Mouse (Mus musculus): ENCODE results near the gene Grap2. TPM values are rescaled to one million over a fixed set of nuclear protein-coding genes. Genes with fewer than 3 reads are reported as not detected.

Grap2 gene
- polyA plus RNA-seq, 1 experiment from 2014 or later, result 19.1 TPM

DNA sequence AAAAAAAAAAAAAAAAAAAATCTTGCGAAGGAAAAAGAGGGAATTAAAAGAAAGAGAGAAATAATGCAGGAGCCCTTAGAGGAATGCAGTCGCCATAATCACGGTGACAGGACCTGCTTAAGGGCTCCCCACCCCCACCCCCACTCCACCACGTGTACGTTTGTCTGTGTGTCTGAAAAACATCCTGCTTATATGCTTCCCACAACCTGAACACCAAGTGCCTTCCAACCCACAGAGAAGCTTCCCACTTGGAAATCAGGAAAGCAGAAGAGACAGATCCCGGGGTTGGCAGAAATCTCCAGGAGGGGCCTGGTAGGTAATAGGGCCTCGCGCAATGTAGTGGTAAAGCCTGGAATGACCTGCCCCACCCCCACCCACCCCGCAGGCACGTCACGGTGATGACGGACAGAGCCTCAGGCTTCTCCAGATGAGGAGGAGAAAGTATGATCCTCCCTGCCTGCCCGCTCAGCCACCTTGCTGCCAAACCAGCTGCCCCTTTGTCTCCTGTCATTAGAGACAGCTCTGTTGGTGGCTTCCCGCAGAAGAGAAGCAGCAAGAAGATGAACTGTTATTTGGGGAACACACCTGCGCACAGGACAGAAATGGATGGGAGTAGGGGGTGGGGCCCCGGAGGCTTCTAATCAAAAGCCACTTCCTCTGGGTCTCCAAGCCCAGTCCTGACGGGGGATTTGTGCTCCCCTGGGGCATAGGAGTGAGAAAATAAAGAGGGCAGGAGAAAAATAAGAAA is 43.4 kb downstream of the Grap2 start:
- WGBS, result 6% methylated on average over 17 of the region's 17 CpGs
- DNase-seq (ENCODE audit: low spot score) (no peak), ATAC-seq (replicated peaks; ENCODE audit: low FRiP score) (no peak)
- Histone ChIP-seq H3K27me3 (replicated peaks; ENCODE audit: control insufficient read depth, insufficient read depth, low read length) (peaks cover 9% of the 10 kb centered on the region; the same call in 1 of the 2 replicates), H3K4me3 (ENCODE audit: low read depth, low read length) (no peak overlapping the region), H3K36me3 (ENCODE audit: control insufficient read depth, insufficient read depth, low read length) (no peaks in the 10 kb centered on the region), H3K4me1 (replicated peaks; ENCODE audit: control insufficient read depth, insufficient read depth, low read length) (peaks cover 15% of the 10 kb centered on the region), H3K9me3 (ENCODE audit: control insufficient read depth, low read length) (no peaks in the 10 kb centered on the region), H3K4me2 (peak overlapping the region; percentile 34), H3K9ac (ENCODE audit: low read depth, low read length) (no peak overlapping the region), H3K27ac (ENCODE audit: low read depth, low read length) (no peak overlapping the region)

DNA sequence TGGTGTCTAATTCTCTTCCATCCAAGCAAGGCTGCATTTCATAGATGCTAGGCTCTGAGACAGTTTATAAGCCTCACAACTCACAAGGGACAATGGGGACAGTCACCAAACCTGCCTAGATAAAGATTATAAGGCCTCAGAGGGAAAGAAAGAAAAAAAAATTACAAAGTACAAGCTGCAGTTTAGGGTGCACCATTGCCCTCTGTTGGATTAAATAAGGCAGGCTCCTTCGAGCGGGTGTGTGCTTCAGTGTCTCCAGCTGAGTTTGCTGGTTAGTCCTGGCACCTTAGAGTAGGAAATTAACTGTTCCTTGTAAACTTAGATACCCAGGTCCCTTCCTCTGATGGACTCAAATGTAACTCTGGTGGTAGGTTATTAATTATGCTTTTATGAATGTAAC is 45.4 kb downstream of the Grap2 start:
- peaks cover 34% of the 10 kb centered on the region for H3K4me1 ChIP-seq (replicated peaks; ENCODE audit: control insufficient read depth, insufficient read depth, low read length)
- ATAC-seq (replicated peaks; ENCODE audit: low FRiP score) (no peak), DNase-seq (ENCODE audit: low spot score) (no peak)
- no peak overlapping the region for H3K4me3 ChIP-seq (ENCODE audit: low read depth, low read length)
- H3K27me3 ChIP-seq (replicated peaks; ENCODE audit: control insufficient read depth, insufficient read depth, low read length), result peaks cover 9% of the 10 kb centered on the region; the same call in 1 of the 2 replicates
- H3K9ac ChIP-seq (ENCODE audit: low read depth, low read length), result no peak overlapping the region
- H3K9me3 ChIP-seq (ENCODE audit: control insufficient read depth, low read length), result no peaks in the 10 kb centered on the region
- WGBS, result 47% methylated on average over 2 of the region's 2 CpGs
- H3K4me2 ChIP-seq, result no peak overlapping the region
- no peaks in the 10 kb centered on the region for H3K36me3 ChIP-seq (ENCODE audit: control insufficient read depth, insufficient read depth, low read length)
- no peak overlapping the region for H3K27ac ChIP-seq (ENCODE audit: low read depth, low read length)

DNA sequence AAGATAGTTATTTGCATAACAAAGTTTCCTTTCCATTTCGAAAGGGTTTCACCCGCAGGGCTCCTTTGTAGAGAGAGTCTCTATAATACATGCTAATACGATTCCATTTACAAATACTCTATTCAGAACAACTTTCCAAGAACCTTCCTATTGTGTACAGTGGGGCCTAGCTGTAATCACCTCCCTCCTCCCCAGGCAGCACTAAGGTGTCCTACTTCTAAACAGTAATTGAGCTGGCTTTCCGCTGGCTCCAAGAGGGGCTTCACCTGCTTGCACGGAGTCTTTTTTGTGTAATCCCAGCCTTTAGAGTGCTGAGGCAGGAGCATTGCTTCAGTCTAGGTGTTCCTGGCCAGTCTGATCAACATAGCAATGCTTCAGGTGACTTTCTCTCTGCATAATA is 46.8 kb downstream of the Grap2 start:
- WGBS, result 85% methylated on average over 5 of the region's 5 CpGs
- peaks cover 7% of the 10 kb centered on the region; the same call in 1 of the 2 replicates for H3K27me3 ChIP-seq (replicated peaks; ENCODE audit: control insufficient read depth, insufficient read depth, low read length)
- peaks cover 39% of the 10 kb centered on the region for H3K4me1 ChIP-seq (replicated peaks; ENCODE audit: control insufficient read depth, insufficient read depth, low read length)
- H3K27ac ChIP-seq (ENCODE audit: low read depth, low read length), result no peak overlapping the region
- no peak overlapping the region for H3K4me2 ChIP-seq
- no peak overlapping the region for H3K9ac ChIP-seq (ENCODE audit: low read depth, low read length)
- no peaks in the 10 kb centered on the region for H3K9me3 ChIP-seq (ENCODE audit: control insufficient read depth, low read length)
- no peak for ATAC-seq (replicated peaks; ENCODE audit: low FRiP score)
- no peak overlapping the region for H3K4me3 ChIP-seq (ENCODE audit: low read depth, low read length)
- no peaks in the 10 kb centered on the region for H3K36me3 ChIP-seq (ENCODE audit: control insufficient read depth, insufficient read depth, low read length)
- no peak for DNase-seq (ENCODE audit: low spot score)

DNA sequence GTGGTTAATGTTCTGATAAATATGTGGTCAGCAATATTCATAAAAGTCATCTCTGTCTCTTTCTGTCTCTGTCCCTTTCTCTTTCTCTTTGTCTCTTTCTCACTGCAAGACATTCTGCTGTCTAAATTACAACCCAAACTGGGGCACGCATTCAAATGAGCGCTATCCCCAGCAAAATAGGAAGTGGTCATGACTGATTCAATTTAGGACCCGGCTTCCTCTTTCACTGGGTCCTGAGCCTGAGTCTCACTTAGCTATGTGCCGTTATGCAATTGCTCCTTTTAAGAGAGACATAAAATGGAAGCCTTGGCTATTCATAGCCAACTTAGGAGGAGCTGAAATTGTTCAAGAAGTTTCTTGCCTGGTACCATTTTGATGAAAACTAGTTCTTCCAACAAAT is 47.4 kb downstream of the Grap2 start:
- H3K27ac ChIP-seq (ENCODE audit: low read depth, low read length), result no peak overlapping the region
- peaks cover 37% of the 10 kb centered on the region for H3K4me1 ChIP-seq (replicated peaks; ENCODE audit: control insufficient read depth, insufficient read depth, low read length)
- H3K9me3 ChIP-seq (ENCODE audit: control insufficient read depth, low read length), result no peaks in the 10 kb centered on the region
- DNase-seq (ENCODE audit: low spot score) (no peak), ATAC-seq (replicated peaks; ENCODE audit: low FRiP score) (no peak)
- H3K4me2 ChIP-seq, result no peak overlapping the region
- H3K27me3 ChIP-seq (replicated peaks; ENCODE audit: control insufficient read depth, insufficient read depth, low read length), result peaks cover 7% of the 10 kb centered on the region; the same call in 1 of the 2 replicates
- H3K4me3 ChIP-seq (ENCODE audit: low read depth, low read length), result no peak overlapping the region
- WGBS, result 43% methylated on average over 4 of the region's 4 CpGs
- H3K36me3 ChIP-seq (ENCODE audit: control insufficient read depth, insufficient read depth, low read length), result no peaks in the 10 kb centered on the region
- H3K9ac ChIP-seq (ENCODE audit: low read depth, low read length), result no peak overlapping the region

DNA sequence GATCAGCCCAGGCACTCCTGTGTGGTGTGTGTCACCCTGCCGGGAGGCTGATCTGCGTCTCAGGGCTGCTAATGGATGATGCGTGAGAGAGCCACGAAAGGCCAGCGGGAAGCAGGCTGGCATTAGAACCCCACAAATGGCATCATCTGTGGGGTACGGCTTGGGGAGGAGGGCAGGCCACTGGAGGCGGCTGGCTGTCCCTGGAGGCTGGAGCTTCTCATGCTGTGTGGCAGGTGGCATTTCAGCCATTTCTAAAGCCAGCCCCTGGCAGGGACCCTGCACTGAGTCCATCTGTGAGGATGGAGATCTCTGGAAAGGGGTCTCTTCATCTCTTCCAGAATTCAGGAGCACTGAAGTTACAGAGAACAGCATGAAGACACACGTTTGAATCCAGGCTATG is 48.0 kb downstream of the Grap2 start:
- Histone ChIP-seq H3K36me3 (ENCODE audit: control insufficient read depth, insufficient read depth, low read length) (no peaks in the 10 kb centered on the region), H3K9ac (ENCODE audit: low read depth, low read length) (no peak overlapping the region), H3K4me3 (ENCODE audit: low read depth, low read length) (no peak overlapping the region), H3K9me3 (ENCODE audit: control insufficient read depth, low read length) (no peaks in the 10 kb centered on the region), H3K27ac (ENCODE audit: low read depth, low read length) (no peak overlapping the region), H3K27me3 (replicated peaks; ENCODE audit: control insufficient read depth, insufficient read depth, low read length) (peaks cover 7% of the 10 kb centered on the region; the same call in 1 of the 2 replicates), H3K4me1 (replicated peaks; ENCODE audit: control insufficient read depth, insufficient read depth, low read length) (peaks cover 40% of the 10 kb centered on the region), H3K4me2 (no peak overlapping the region)
- ATAC-seq (replicated peaks; ENCODE audit: low FRiP score) (no peak), DNase-seq (ENCODE audit: low spot score) (no peak)
- 72% methylated on average over 8 of the region's 8 CpGs for WGBS

DNA sequence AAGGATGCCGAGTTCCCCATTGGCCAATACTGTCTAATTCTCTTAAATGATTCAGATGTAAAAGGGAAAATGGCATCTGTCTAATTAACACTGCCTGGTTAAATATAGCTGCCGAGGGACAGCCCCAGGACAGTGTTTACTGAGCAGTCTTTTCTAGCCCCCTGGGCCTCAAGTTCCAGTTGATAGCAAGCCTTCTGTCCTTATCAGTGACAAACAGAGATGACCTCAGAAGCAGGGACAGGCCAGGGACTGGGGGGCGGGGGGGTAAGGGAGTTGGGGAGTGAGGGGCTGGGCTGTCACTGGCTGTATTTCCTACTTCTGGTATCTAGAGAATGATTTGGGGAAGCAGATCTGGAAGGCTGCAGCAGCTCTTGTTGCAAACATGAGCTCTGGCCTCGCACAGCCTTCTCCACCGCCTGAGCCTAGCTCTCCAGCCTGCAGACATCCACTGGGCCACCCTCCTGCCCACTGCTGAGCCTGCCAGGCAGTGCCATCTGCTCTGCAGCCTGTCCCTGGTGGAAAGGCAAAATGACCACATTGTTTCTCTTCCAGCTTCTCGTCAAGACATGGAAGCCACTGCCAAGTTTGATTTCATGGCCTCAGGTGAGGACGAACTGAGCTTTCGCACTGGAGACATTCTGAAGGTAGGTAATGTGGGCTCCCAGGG is 50.9 kb downstream of the Grap2 start:
- ATAC-seq (replicated peaks; ENCODE audit: low FRiP score) (peak; percentile 99), DNase-seq (ENCODE audit: low spot score) (peak; percentile 58)
- WGBS, result 27% methylated on average over 8 of the region's 8 CpGs
- H3K4me2 ChIP-seq, result peak overlapping the region; percentile 67
- H3K9ac ChIP-seq (ENCODE audit: low read depth, low read length), result peak overlapping the region; percentile 71
- no peaks in the 10 kb centered on the region for H3K9me3 ChIP-seq (ENCODE audit: control insufficient read depth, low read length)
- H3K27ac ChIP-seq (ENCODE audit: low read depth, low read length), result peak overlapping the region; percentile 96
- H3K27me3 ChIP-seq (replicated peaks; ENCODE audit: control insufficient read depth, insufficient read depth, low read length), result no peaks in the 10 kb centered on the region
- peaks cover 32% of the 10 kb centered on the region for H3K4me1 ChIP-seq (replicated peaks; ENCODE audit: control insufficient read depth, insufficient read depth, low read length)
- H3K4me3 ChIP-seq (ENCODE audit: low read depth, low read length), result peak overlapping the region; percentile 44
- H3K36me3 ChIP-seq (ENCODE audit: control insufficient read depth, insufficient read depth, low read length), result no peaks in the 10 kb centered on the region

DNA sequence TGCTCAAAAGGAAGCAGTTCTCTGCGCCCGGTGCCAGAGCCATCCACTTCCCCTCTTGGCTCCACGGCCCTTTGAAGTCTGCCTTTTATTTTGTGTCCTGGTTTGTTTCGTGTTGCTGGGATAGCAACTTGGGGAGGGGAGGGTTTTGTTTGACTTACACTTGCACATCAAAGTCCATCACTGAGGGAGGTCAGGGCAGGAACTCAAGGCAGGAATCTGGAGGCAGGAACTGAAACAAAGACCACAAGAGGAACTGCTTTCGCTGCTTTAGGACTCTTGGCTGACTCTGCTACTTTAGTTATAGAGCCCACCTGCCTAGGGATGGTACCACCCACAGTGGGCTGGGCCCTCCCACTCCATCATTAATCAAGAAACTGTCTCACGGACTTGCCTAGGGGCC is 54.1 kb downstream of the Grap2 start:
- ATAC-seq (replicated peaks; ENCODE audit: low FRiP score) (no peak), DNase-seq (ENCODE audit: low spot score) (no peak)
- H3K27ac ChIP-seq (ENCODE audit: low read depth, low read length), result no peak overlapping the region
- 49% methylated on average over 6 of the region's 6 CpGs for WGBS
- no peak overlapping the region; the same call in 1 of the 2 replicates for H3K4me2 ChIP-seq
- no peak overlapping the region for H3K9ac ChIP-seq (ENCODE audit: low read depth, low read length)
- H3K9me3 ChIP-seq (ENCODE audit: control insufficient read depth, low read length), result no peaks in the 10 kb centered on the region
- H3K4me3 ChIP-seq (ENCODE audit: low read depth, low read length), result no peak overlapping the region
- peaks cover 4% of the 10 kb centered on the region; the same call in 1 of the 2 replicates for H3K27me3 ChIP-seq (replicated peaks; ENCODE audit: control insufficient read depth, insufficient read depth, low read length)
- peaks cover 23% of the 10 kb centered on the region for H3K4me1 ChIP-seq (replicated peaks; ENCODE audit: control insufficient read depth, insufficient read depth, low read length)
- H3K36me3 ChIP-seq (ENCODE audit: control insufficient read depth, insufficient read depth, low read length), result no peaks in the 10 kb centered on the region

DNA sequence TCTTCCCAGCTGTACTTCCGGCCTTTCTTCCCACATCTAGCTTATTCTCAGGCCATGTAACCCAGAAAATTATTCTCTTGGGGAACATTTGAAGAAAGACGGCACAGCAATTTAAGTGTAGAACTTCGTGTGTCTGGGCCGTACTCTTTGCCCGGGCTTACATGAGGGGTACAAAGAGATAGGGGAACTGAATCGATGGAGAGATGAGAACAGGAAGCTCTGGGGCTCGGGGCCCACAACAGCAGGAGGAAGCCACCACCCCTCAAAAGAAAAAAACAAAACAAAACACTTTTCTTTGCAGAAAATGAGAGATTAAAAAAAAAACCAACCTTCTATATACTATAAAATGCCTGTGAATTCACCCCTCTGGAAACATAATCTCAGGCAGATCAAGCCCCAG is 57.8 kb downstream of the Grap2 start:
- Histone ChIP-seq H3K27me3 (replicated peaks; ENCODE audit: control insufficient read depth, insufficient read depth, low read length) (peaks cover 15% of the 10 kb centered on the region), H3K36me3 (ENCODE audit: control insufficient read depth, insufficient read depth, low read length) (no peaks in the 10 kb centered on the region), H3K4me2 (no peak overlapping the region), H3K9ac (ENCODE audit: low read depth, low read length) (no peak overlapping the region), H3K4me1 (replicated peaks; ENCODE audit: control insufficient read depth, insufficient read depth, low read length) (peaks cover 5% of the 10 kb centered on the region; the same call in 1 of the 2 replicates), H3K27ac (ENCODE audit: low read depth, low read length) (no peak overlapping the region), H3K9me3 (ENCODE audit: control insufficient read depth, low read length) (no peaks in the 10 kb centered on the region), H3K4me3 (ENCODE audit: low read depth, low read length) (no peak overlapping the region)
- no peak for DNase-seq (ENCODE audit: low spot score)
- no peak for ATAC-seq (replicated peaks; ENCODE audit: low FRiP score)
- 49% methylated on average over 7 of the region's 7 CpGs for WGBS
